Mouse (Mus musculus) midbrain, embryonic 11.5 days (tissue): ENCODE results near the gene Spag17. TPM values are rescaled to one million over a fixed set of nuclear protein-coding genes. Genes with fewer than 3 reads are reported as not detected.

Experiments used
- ATAC-seq: fragments of 200-750 bp; cut with Nextera tagmentation; 2 replicates; pipeline ENCODE4 v1.8.0; 2017; ENCODE audit warnings: moderate TSS enrichment, moderate library complexity; ENCODE audit not compliant: low FRiP score
- DNase-seq: peaks from one replicate; pipeline ENCODE4 v3.0.0; 2015; ENCODE audit warnings: low spot score; ENCODE audit errors: missing footprints
- H3K27ac ChIP-seq: fragments of 300-500 bp; sonication (generic); 2 replicates; pipeline ENCODE4 v1.5.1; 2014; ENCODE audit warnings: low read depth, low read length
- H3K27me3 ChIP-seq: fragments of 300-500 bp; sonication (generic); 2 replicates; pipeline ENCODE4 v1.6.1; 2014; ENCODE audit warnings: mild to moderate bottlenecking, low read length, moderate library complexity, mixed read lengths; ENCODE audit not compliant: control insufficient read depth, insufficient read depth
- H3K36me3 ChIP-seq: fragments of 300-500 bp; sonication (generic); 2 replicates; pipeline ENCODE4 v1.6.1; 2014; ENCODE audit warnings: mild to moderate bottlenecking, low read length, moderate library complexity, mixed read lengths; ENCODE audit not compliant: control insufficient read depth, insufficient read depth
- H3K4me1 ChIP-seq: fragments of 300-500 bp; sonication (generic); 2 replicates; pipeline ENCODE4 v1.6.1; 2014; ENCODE audit warnings: low read length; ENCODE audit not compliant: control insufficient read depth, insufficient read depth
- H3K4me2 ChIP-seq: fragments of 300-500 bp; sonication (generic); 2 replicates; pipeline ENCODE4 v1.6.1; 2014; ENCODE audit warnings: mild to moderate bottlenecking, moderate library complexity
- H3K4me3 ChIP-seq: fragments of 300-500 bp; sonication (generic); 2 replicates; pipeline ENCODE4 v1.5.1; 2014; ENCODE audit warnings: low read depth, low read length
- H3K9ac ChIP-seq: fragments of 300-500 bp; sonication (generic); 2 replicates; pipeline ENCODE4 v1.6.1; 2014; ENCODE audit warnings: low read length
- H3K9me3 ChIP-seq: fragments of 300-500 bp; sonication (generic); 2 replicates; pipeline ENCODE4 v1.6.1; 2016; ENCODE audit warnings: low read length; ENCODE audit not compliant: control insufficient read depth
- WGBS: fragments of 180-500 bp; shearing (Covaris S2); extraction: QIAGEN DNeasy Blood & Tissue Kit; methylation state at CpG from one replicate; pipeline ENCODE4 v1.1.7; 2014; 5-methylcytosine and 5-hydroxymethylcytosine counted together
- polyA plus RNA-seq: library from polyadenylated mRNA; unstranded; fragments of >200 nt; fragmentation: Nextera tagmentation; extraction: Ambion mirVana; gene quantifications from 2 replicates; pipeline ENCODE4 v1.2.1, GENCODE M21; 2014

Gene Spag17
- polyA plus RNA-seq, 1 experiment from 2014 or later, result 0.18 TPM

DNA sequence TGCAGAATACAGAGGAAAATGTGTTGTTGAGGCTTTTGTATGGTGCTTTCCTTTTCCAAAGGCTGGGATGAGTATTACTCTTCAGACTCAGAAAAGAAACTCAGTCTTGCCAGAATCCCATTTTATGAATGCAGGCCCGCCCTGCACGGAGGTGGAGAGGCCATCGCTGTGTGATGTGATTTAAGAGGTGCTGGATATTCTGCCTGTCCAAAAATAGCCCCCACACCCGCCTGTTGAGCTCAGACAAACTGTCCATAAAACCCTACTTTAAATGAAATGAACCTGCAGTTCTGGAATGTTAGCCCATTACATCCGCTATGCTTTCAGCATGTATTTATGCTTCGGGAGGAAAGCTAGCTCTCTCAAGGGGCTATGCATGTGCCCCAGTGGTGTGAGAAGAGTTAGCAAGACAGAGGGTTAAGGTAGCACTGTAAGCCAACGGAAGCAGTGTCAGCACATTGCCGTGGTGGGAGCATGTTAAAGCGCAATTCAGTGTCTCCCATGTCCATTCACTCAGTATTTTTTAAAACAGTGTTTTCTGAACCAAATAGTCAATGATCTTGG lies 68.9 kb downstream of the Spag17 start:
- Histone ChIP-seq H3K4me2 (no peak overlapping the region), H3K9me3 (no peaks in the 10 kb centered on the region), H3K4me3 (no peak overlapping the region), H3K27me3 (no peaks in the 10 kb centered on the region), H3K27ac (no peak overlapping the region), H3K9ac (no peak overlapping the region), H3K36me3 (no peaks in the 10 kb centered on the region), H3K4me1 (no peaks in the 10 kb centered on the region)
- no peak for ATAC-seq
- no peak for DNase-seq
- WGBS, result 86% methylated on average over 9 of the region's 9 CpGs

DNA sequence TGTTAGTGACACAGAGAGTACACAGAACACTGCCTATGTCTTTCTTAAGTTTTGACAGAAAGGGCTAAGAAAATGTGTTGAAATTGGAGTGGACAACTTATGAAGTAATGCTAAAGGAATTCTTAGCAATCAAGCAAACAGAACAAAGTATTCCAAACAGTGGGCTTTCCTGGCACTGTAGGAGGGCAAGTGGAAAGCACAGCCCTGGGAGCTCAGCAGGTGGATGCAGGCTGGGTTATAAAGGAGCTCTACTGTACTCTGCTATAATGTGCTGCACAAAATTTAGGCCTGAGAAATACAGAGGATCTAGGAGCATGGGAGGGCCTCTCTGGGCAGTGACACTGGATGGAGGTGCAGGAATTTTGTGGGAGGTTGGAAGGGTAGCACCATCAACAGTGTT lies 71.3 kb downstream of the Spag17 start:
- Histone ChIP-seq H3K9ac (no peak overlapping the region), H3K4me3 (no peak overlapping the region), H3K27ac (no peak overlapping the region), H3K9me3 (no peaks in the 10 kb centered on the region), H3K4me2 (no peak overlapping the region), H3K4me1 (no peaks in the 10 kb centered on the region), H3K27me3 (no peaks in the 10 kb centered on the region), H3K36me3 (no peaks in the 10 kb centered on the region)
- DNase-seq (no peak), ATAC-seq (no peak)

DNA sequence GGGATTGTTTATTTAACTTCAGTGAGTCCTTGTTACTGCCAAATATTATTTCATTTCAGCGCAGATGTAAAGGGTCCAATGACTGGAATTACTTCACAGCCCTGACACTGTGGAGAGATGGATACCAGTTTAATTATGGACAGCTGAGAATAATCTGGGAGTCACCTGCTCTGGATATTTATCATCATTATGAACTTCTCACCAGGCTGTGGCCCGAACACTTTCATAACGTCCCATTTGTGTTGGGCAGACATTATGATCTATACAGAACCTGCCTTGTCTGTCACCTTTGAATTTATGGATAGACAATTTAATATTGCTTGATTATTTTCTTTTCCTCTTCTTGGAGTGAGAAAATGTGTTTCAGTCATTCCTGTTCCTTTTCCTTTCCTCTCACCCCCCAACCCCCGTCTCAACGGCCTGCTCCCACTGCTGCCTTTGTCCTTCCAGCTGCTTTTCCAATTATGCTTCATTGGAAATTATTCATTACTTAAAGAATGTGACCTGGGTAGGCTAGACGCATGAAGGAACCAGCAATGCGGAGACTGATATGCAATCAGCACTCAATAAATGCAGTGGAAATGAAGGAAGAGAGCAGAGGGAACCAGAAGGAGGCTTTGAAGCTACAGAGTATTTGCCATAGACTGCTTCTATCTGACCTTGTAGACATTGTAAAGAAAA lies 74.7 kb downstream of the Spag17 start:
- Histone ChIP-seq H3K9ac (no peak overlapping the region), H3K4me3 (no peak overlapping the region), H3K4me2 (no peak overlapping the region), H3K4me1 (no peaks in the 10 kb centered on the region), H3K27ac (no peak overlapping the region), H3K36me3 (no peaks in the 10 kb centered on the region), H3K9me3 (no peaks in the 10 kb centered on the region), H3K27me3 (no peaks in the 10 kb centered on the region)
- 74% methylated on average over 7 of the region's 7 CpGs for WGBS
- ATAC-seq, result no peak
- DNase-seq, result no peak

DNA sequence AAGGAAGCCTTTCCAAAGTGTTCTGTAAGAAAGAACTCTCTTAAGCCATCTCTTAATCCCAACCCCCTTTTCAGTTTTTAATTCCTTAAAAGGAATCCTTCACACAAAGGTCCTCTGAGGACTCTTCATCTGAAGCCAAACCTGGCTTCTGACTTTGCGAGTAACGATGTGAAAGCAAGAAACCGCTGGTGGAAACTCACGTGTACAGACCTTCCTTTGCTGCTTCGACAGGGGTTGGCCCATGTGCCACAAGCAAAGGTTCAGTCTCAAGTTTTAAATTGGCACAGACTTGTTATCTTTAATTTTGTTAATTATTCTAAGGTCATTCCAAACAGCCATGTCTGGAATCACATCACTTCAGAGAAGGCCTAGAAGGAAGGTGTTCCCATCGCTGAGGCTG lies 79.1 kb downstream of the Spag17 start:
- ATAC-seq, result no peak
- DNase-seq, result no peak
- Histone ChIP-seq H3K27me3 (no peaks in the 10 kb centered on the region), H3K36me3 (no peaks in the 10 kb centered on the region), H3K4me3 (no peak overlapping the region), H3K27ac (no peak overlapping the region), H3K9me3 (no peaks in the 10 kb centered on the region), H3K4me2 (no peak overlapping the region), H3K9ac (no peak overlapping the region), H3K4me1 (no peaks in the 10 kb centered on the region)
- WGBS, result 87% methylated on average over 6 of the region's 6 CpGs

DNA sequence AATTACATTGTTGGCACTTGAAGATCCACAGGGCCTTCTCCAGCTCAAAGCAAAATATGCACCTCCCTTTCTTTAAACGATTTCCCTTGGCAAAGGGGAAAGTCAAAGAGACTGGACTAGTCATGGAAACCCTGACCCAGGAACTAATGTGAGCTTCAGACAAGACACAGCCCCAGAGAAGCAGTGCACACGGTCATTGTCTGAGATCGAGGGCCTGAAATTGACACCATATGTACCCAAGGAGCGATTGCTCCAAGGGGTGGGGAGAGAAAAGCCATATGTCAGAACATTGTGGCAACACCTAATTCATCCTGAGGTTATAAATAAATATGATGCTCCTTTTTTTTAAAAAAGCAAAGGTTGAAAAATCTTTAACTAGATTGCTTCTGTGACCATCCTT lies 80.7 kb downstream of the Spag17 start:
- Histone ChIP-seq H3K27me3 (no peaks in the 10 kb centered on the region), H3K4me2 (no peak overlapping the region), H3K27ac (no peak overlapping the region), H3K9ac (no peak overlapping the region), H3K4me1 (no peaks in the 10 kb centered on the region), H3K4me3 (no peak overlapping the region), H3K36me3 (no peaks in the 10 kb centered on the region), H3K9me3 (no peaks in the 10 kb centered on the region)
- DNase-seq (no peak), ATAC-seq (no peak)
- WGBS, result 71% methylated on average over 4 of the region's 4 CpGs

DNA sequence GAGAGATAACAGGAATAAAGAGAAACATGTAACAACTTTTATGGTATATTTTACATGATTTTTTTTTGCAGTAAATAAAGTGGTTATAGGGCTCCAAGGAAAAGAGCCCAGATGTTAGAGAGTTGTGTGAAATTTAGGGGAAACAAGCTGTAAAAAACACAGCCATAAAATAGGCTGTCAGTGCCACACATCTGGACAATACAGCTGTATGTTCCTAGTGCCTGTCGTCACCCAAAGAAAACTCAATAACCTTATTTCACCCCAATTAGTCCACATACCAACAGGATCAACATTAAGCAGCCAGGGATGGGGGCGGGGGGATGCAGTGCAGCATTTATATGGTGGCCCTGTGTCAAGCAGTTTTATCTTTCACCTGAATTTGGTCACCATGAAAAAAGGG lies 81.1 kb downstream of the Spag17 start:
- 77% methylated on average over 2 of the region's 2 CpGs for WGBS
- Histone ChIP-seq H3K27ac (no peak overlapping the region), H3K9me3 (no peaks in the 10 kb centered on the region), H3K4me2 (no peak overlapping the region), H3K36me3 (no peaks in the 10 kb centered on the region), H3K4me3 (no peak overlapping the region), H3K27me3 (no peaks in the 10 kb centered on the region), H3K9ac (no peak overlapping the region), H3K4me1 (no peaks in the 10 kb centered on the region)
- DNase-seq (no peak), ATAC-seq (no peak)

DNA sequence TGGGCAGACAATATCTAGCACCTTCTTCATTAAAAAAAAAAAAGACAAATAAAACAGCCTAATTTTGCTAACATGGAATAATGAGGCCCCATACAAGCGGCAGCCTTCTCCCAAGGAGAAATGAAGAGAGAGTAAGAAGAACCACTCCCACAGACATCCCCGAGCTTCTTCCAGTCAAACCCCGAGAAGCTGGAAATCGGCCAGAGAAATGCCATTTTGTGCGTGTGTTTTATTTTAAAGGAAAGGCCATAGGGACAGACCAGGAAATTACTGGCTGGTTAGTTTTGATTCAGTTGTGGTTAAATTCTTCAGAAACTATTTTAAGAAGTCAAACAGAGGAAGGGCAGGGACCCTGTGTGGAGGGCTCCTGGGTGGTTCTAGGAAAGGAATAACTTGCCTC lies 85.6 kb downstream of the Spag17 start:
- DNase-seq, result no peak
- Histone ChIP-seq H3K4me3 (no peak overlapping the region), H3K27me3 (no peaks in the 10 kb centered on the region), H3K27ac (no peak overlapping the region), H3K4me1 (no peaks in the 10 kb centered on the region), H3K9me3 (no peaks in the 10 kb centered on the region), H3K4me2 (no peak overlapping the region), H3K9ac (no peak overlapping the region), H3K36me3 (no peaks in the 10 kb centered on the region)
- 79% methylated on average over 5 of the region's 5 CpGs for WGBS
- ATAC-seq, result no peak

DNA sequence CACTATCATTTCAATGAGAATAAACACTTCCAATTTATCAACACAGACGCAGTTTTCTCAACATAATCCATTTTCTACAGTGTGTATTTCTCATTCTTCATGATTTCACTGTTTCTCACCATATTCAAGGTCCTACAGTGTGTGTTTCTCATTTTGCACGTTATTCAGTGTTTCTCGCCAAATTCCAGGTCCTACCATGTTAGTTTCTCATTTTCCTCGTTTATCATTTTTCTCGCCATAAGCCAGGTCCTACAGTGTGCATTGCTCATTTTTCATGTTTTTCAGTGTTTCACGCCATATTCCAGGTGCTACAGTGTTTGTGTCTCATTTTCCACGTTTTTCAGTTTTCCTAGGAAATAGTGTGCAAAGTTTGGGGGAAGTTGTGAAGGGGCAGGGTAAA lies 95.8 kb downstream of the Spag17 start:
- Histone ChIP-seq H3K9me3 (no peaks in the 10 kb centered on the region), H3K4me2 (no peak overlapping the region), H3K27ac (no peak overlapping the region), H3K4me1 (no peaks in the 10 kb centered on the region), H3K27me3 (no peaks in the 10 kb centered on the region), H3K9ac (no peak overlapping the region), H3K36me3 (no peaks in the 10 kb centered on the region), H3K4me3 (no peak overlapping the region)
- 66% methylated on average over 7 of the region's 7 CpGs for WGBS
- DNase-seq (no peak), ATAC-seq (no peak)

DNA sequence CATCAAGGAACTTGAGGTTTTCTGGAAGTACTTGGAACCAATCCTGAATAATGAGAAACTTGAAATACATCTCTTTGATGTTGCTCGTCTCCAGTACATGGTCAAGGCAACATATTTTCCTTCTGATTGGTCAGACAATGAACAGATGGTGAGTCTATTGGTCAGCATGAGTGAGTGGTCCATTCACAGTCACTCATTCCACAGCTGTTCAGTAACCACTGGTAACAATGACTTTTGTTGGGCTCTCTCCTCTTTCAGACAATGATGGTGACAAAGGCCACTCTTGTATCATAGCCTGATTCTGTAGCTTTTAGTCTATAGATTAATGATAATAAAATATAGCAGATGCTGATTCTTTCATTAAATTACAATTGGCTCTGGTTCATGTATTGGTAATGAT lies 119.5 kb downstream of the Spag17 start:
- Histone ChIP-seq H3K36me3 (no peaks in the 10 kb centered on the region), H3K27me3 (no peaks in the 10 kb centered on the region), H3K9me3 (no peaks in the 10 kb centered on the region), H3K4me2 (no peak overlapping the region), H3K4me3 (no peak overlapping the region), H3K4me1 (no peaks in the 10 kb centered on the region), H3K27ac (no peak overlapping the region), H3K9ac (no peak overlapping the region)
- WGBS, result 50% methylated on average over 1 of the region's 1 CpGs
- ATAC-seq (peak; percentile 66; the same call in 1 of the 2 replicates), DNase-seq (no peak)
